Mouse (Mus musculus) adrenal gland, adult 8-10 months (tissue): ENCODE measurements around the gene Gm5475. TPM values are rescaled to one million over a fixed set of nuclear protein-coding genes. Genes with fewer than 3 reads are reported as not detected.

Experiments used
- DNase-seq: peaks from one replicate; pipeline ENCODE4 v3.0.0; 2022
- total RNA-seq, 4 experiments: library from RNA; stranded (reverse); gene quantifications; 2 replicates each; pipeline ENCODE4 v1.2.4; 2022

Gm5475 gene
- total RNA-seq, 4 experiments from 2014 or later, result 0.09 to 0.28 (median 0.26) TPM

GRCm38 (mm10) chr15:100414011-100414410, 7.9 kb upstream of the Gm5475 start:
- DNase-seq, result no peak

GRCm38 (mm10) chr15:100414942-100415341, 7.0 kb upstream of the Gm5475 start:
- DNase-seq, result no peak

GRCm38 (mm10) chr15:100415684-100416083, 6.3 kb upstream of the Gm5475 start:
- DNase-seq, result no peak

GRCm38 (mm10) chr15:100417854-100418450, 4.0 kb upstream of the Gm5475 start:
- DNase-seq, result no peak

GRCm38 (mm10) chr15:100419311-100419710, 2.6 kb upstream of the Gm5475 start:
- DNase-seq, result peak; percentile 70

- DNase-seq, result no peak
Observed at GRCm38 (mm10) chr15:100419901-100420745, 1.8 kb upstream of the Gm5475 start.

GRCm38 (mm10) chr15:100421059-100421757, 739 bp upstream of the Gm5475 start:
- no peak for DNase-seq

- no peak for DNase-seq
Observed at GRCm38 (mm10) chr15:100422476-100422875, 529 bp downstream of the Gm5475 start.

- peak; percentile 96 for DNase-seq
Observed at GRCm38 (mm10) chr15:100422899-100423860, 1.2 kb downstream of the Gm5475 start.

- no peak for DNase-seq
Observed at GRCm38 (mm10) chr15:100423916-100424315, 2.0 kb downstream of the Gm5475 start.

- DNase-seq, result no peak
Observed at GRCm38 (mm10) chr15:100424396-100425122, 2.6 kb downstream of the Gm5475 start, which contains the start of gene Slc11a2. Gene Slc11a2, minus strand, starts transcription at chr15:100425072.

GRCm38 (mm10) chr15:100428296-100428905, 6.5 kb downstream of the Gm5475 start:
- DNase-seq, result no peak

GRCm38 (mm10) chr15:100429959-100430565, 8.1 kb downstream of the Gm5475 start:
- DNase-seq, result no peak

GRCm38 (mm10) chr15:100433234-100433633, 11.3 kb downstream of the Gm5475 start:
- no peak for DNase-seq

- DNase-seq, result no peak
Observed at GRCm38 (mm10) chr15:100436112-100436511, 14.2 kb downstream of the Gm5475 start.

- no peak for DNase-seq
Observed at GRCm38 (mm10) chr15:100436518-100436917, 14.6 kb downstream of the Gm5475 start.

GRCm38 (mm10) chr15:100443126-100443922, 21.4 kb downstream of the Gm5475 start:
- peak; percentile 88 for DNase-seq

GRCm38 (mm10) chr15:100446887-100447286, 24.9 kb downstream of the Gm5475 start:
- no peak for DNase-seq

GRCm38 (mm10) chr15:100448572-100448971, 26.6 kb downstream of the Gm5475 start:
- DNase-seq, result no peak
